Mouse (Mus musculus) mesoderm, embryonic 11.5 days (tissue): Measurements from ENCODE around the gene Grhl1.
"Not testable (repeated sequence)": the region's sequence is repeated elsewhere in the genome, so short reads cannot be mapped to it uniquely, and the experiment has no call there.

ENCODE experiments used
- DNase-seq: peaks from one replicate; pipeline ENCODE4 v3.0.0-alpha.2; 2012; ENCODE audit warnings: low read depth, low spot score

The Grhl1 gene

DNA sequence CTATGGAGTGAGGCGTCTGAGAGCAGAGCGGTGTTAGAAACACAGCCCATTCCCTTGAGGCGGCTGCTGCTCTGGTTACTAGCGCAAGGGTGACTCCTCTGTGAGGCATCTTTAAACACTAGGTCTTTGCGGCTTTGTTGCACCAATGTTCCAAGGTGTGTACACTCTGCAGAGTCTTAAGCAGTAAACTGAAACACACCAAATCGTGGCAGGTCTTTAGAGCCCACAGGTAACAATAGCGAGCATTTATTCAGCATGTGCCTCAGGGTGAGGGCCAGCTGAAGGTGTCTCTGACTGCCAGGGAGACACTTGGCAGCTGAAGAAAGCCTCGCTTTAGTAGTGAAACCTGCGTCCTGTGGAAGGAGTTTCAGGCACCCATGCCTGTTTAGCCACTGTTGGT, 20.0 kb downstream of the Grhl1 start:
- DNase-seq = no peak

DNA sequence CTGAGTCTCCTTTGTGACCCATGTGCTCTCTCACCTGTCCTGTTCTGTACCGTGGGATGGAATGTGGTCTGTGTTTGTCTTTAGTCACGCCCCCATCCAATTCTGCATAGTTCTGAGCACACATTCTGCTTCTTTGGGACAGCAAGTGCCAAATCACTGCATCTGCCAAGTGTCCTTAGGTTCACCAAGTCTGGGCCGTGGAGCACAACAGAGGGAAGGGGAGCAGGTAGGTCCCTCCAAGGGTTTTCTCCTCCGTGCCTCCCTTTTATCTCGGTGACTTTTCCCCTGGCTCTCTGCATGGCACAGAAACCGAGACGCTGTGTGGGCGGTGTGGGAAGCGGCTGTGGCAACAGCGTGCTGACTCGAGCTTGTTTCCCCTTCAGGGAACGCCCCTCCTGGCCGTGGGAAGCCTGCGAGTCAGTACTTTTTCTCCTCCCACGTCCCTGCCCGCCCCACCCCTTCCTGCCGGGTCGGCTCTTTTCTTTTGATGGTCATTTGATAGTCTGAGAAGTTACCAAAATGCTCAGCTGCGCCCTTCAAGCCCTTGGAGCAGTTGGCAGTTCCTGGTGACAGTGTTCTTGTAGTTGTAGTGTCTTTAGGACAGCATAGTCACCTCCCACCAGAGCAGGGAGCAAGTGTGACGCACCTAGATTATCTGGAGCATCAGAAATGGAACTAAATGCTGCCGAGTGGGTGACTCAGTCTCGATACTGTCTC, 21.0 kb downstream of the Grhl1 start:
- peak; percentile 39 for DNase-seq

DNA sequence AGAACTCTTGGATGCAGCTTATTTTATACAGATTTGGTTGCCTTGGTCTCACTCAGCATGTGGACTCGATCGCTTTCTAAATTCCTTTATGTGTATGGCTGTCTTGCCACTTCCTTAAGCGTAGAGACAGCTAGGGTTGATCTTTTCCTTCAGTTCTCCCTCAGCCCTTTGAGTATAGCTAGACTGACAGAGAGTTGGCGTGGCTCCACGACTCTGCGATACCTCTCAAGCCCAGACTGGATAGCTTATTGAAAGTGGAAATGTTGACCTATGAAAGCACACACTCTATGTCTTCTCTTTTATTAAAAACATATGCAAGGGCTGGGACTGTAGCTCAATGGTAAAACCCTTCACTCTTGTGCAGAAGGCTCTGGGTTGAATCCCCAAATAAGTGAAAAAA, 25.3 kb downstream of the Grhl1 start:
- DNase-seq = no peak

DNA sequence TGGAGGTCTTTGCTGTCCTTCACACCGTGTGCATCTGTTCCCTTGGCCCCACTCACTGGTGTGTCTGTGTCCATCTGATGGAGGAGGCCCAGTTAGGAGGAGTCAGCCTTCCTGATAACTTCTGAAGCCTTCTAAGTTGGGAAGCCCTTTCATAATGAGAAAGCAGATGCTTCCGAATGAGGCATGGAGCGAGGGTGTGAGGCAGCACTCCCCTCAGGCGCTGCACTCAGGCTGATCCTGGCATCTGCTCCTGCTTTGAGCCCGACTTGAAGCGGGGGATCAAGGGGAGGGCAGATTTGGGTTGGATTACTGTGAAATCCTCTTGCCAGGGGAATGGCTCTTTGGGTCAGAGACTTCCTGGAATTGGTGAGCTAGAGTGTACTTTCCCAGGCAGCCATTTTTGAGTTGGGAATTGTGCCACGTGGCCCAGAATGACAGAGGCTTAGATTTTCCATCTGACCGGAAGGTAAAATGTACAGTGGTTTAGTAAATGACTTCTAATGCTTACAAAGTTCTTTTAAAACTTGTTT, 27.3 kb downstream of the Grhl1 start:
- no peak for DNase-seq

DNA sequence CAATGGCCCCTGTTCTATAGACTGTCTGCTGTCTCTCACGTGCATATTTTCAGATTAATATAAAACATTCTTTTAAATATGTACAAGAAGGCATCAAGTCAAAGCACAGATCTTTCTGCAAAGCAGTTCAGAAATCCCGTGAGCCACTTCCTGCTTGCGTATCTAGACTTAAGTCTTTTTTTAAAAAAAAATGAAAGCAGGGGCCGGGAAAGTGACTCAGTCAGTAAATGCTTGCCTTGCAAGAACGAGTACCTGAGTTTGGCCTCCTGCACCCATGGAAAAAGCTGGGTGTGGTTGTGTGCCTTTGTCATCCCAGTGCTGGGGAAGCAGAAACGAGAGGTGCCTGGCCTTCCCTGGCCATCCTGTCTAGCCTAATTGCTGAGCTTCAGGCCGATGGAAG, 28.0 kb downstream of the Grhl1 start:
- DNase-seq = no peak

DNA sequence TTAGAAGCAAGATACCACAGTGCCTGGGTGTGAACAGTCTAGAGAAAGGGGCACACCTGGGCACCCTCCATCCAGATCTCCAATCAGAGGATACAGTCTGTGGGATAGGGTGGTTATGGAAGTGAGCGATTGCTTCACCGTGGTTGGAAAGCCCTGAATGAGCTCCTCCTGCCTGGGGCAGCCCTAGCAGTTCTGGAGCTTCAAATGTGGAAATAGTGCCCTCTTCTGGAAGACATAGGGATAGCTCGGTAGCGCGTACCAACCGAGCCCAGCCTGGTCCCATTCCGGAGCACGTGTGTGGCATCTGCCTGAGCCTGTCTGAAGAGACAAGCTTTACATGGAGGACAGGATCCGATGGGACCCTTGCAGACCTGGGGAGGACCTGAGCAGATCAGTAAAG, 28.7 kb downstream of the Grhl1 start:
- peak; percentile 86 for DNase-seq

DNA sequence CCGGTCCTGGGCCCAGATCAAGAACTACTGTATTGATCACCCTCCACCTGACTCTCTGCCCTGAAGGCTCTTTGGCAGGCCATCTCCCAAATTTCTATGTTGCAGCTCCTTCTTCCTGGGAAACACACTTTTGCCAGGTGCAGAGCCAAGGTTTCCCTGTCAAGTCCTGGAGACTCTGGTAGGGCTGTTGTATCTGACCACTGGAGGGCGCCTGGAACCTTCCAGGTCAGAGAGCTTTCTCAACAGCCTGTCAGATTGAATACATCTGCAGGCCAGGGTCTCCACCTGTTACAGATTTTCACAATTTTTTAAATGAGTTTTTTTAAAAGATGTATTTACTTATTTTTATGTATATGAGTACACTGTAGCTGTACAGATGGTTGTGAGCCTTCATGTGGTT, 31.2 kb downstream of the Grhl1 start:
- DNase-seq = peak; percentile 64

DNA sequence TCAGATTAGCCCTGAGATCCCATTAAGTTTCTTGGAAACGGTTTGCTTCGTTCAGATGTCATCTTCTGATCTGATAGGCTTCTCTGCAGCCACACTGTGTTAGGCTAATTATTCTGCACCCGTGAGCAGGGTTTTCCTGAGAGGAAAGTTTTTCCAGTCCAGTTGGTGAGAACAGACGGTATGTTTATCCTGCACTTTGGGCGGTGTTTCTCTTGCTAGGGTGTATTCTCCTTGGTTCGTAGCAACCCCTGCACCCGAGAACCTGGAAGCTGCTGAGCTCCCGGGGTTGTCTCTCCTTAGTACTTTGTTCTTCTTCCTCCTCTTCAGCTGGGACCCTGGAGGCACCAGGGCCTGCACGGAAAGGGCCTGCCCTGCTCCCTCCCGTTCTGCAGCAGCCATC, 34.1 kb downstream of the Grhl1 start:
- no peak for DNase-seq

DNA sequence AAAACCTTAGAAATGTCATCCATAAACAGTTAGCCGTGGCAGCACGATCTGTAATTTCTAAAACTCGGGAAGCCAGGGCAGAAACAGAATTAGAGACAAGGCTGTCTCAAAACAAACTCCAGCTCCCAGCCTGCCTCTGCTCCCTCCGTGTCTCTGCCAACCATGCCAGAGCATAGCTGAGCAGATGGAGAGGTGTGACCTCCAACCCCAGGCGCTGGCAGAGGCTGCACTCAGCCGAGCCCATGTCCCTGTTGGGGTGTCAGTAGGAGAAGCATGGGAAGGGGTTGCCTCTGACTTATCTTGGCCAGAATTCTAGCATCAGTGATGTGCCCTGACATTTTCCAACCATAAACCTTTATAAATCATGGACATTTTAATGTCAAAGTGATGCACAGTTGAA, 40.5 kb downstream of the Grhl1 start:
- no peak for DNase-seq

DNA sequence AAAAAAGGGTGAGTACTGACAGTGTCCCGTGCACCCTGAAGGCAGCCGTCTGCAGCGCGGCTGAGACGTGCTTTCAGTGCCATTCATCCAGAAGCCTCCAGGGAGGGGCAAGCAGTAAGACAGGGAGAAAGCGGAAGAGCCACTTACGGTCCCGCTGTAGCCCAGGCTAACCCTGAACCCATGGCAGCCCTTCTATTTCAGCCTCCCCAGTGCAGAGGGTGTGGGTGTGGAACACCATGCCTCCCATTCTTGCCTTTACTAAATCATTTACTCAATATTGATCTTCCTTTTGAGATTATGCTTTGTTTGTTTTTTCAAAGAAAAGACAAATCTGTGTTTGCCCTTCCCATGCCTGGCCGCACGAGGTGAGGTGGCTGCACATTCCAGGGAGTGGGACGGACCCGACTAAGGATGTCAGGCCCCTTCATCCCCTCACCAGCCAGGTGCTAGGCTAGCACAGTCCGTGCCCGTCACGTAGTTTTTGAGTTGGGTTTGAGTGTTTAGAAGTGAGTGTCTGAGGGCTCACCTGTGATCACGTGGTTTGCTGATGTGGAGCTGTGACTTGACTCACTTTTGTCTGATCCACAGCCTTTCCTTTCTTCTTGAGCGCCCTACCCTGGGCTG, 42.5 kb downstream of the Grhl1 start:
- DNase-seq = no peak

DNA sequence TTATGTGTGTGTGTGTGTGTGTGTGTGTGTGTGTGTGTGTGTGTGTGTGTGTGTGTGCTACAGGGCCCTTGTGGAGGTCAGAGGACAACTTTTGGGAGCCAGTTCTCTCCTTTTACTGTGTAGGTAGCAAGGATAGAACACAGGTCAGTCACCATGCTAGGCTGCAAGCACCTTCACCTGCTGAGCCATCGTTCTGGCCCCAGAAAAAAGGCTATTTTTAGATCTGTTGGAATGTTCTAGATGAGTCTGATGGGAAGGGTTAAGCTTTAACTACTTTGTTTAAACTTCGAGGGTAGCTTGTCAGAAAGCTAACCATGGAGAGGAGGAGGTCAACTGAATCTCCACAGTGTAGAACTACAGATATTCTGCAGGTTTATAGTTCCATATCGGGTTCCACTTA, 43.1 kb downstream of the Grhl1 start:
- no peak for DNase-seq

DNA sequence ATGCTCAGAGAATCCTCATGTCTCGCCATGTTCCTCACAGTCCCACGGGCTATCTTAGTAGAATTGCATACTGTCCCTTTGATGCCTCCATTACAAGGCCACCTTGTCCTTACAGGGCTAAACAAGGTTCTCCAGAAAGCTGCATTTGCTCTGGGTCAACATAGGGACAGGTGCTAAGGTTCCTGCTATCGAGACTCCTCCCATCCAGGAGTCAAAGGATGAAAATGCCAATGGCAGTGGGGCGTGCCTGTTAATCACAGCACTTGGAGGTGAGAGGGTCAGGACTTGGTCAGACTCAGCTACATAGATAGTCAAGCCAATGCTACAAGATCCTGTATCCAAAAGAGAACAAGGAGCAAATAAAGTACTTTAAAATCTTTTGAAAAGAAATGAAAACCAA, 47.4 kb downstream of the Grhl1 start:
- no peak for DNase-seq

DNA sequence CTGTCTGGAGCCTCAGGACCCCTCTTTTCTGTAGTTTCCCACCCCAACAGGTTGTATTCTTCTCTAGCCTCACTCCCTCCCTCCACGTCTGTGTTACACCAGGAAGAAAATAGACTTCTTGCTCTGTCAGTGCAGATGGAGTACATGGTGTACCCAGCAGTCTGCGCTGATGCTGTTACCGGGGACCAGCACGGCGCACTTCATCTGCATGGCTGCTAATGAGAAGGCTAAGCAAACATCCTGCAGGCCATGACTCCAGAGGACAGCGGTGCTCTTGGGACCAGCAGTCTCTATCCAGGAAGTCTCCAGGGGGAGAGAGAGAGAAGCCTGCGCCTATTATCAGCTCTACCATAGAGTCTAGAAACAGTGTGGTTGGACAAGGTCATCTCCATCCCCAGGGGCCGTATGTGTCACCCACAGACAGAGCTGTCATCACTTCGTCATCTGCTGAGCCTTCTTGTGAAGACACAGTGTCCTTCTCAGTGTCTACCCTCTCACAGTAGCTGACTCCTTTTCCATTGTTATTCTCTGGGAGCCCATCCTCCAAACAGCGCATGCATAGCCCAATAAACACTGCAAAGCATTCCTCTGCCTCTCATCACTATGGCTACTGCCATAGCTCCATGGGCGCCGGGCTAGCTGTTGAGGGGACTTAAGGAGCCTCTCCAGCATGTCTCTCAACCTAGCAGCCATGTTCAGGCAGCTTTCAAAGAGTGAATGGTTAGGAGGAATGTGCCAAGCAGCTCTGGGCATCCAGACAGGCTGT, 51.6 kb downstream of the Grhl1 start:
- DNase-seq = peak; percentile 44

DNA sequence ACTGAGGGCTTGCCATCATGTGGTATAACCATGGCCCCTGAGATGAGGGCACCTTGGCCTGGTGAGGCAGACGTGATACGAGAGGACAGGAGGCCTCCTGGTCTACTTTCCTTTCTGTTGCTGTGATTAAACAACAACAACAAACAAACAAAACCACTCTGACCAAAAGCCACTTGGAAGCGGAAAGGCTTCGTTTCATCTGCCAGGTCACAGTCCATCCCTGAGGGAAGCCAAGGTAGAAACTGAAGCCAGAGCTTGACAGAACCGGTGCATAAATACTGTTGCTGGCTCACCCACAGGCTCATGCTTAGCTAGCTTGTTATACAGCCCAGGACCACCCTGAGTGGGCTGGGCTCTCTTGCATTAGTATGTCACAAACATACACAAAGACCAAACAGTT, 54.3 kb downstream of the Grhl1 start:
- DNase-seq = no peak

DNA sequence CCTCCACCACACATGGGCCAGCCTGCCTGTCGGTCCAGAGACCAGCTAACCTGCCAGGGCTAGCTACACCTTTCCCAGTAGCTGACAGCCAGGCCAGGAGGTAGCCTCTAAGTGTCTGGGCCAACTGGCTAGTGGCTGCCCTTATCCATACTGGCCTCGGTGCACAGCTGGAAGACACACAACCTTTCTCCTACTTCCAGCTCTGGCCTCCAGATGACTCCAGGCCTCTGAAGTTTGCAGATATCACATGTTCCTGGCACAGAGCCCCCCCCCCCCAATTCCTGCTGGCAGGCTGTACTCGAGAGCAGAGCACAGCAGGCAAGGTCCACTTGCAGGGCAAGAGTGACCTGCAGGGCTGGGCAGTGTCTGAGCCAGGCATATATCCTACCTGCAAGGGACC, 55.1 kb downstream of the Grhl1 start:
- DNase-seq = no peak

DNA sequence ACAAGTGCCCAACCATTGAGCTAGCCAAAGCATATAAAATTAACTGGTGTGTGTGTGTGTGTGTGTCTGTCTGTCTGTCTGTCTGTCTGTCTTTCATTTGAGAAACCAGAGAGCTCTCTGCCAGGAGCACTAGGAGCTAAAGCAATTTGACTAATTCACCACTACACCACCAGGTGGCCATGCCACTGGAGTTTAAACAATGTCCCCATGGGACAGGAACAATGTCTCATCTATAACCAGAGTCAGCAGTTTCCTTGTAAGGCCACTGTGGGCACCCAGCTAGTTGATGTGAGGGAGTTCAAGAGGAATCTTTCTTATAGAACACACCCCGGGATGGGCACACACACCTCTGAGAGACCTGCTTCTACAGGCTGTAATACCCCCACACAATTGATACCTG, 58.1 kb downstream of the Grhl1 start:
- DNase-seq = peak; percentile 33

DNA sequence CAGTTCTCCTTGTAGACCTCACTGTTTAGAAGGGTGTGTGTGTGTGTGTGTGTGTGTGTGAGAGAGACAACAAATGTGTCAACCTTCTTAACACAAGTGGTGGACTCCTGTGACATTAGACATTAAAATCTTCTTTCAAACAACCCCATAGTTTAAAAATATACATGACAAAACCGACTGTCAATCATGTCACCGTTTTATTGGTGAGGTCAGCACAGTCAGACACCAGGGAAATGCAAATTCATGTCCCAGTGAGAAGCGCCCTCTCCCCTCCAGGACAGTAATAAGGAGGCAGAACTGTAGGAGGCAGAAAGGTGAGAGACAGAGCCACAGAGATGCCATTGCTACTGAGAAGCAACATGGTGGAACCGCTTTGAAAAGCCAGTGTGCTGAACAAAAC, 60.3 kb downstream of the Grhl1 start:
- DNase-seq = no peak

DNA sequence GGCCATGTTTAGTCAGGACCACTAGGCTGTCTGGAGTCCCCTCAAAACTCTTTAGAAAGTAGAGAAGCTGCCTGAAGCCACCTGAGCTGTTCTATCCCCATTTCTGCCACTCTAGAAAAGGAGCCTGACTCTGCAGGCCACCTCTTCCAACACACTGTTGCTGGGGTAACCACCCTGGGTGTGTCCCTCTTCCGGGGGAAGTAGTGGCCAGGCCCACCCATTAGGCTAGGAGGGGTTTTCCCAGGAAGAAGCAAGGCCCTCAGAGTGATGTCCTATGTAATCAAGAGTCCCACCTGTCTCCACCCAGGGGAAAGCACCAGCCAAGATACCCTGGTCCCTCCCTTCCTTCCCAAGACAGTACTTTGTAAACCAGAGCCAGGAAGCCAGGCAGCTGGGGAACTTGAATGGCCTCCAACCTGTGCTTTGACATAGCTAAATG, 61.7 kb downstream of the Grhl1 start:
- no peak for DNase-seq

DNA sequence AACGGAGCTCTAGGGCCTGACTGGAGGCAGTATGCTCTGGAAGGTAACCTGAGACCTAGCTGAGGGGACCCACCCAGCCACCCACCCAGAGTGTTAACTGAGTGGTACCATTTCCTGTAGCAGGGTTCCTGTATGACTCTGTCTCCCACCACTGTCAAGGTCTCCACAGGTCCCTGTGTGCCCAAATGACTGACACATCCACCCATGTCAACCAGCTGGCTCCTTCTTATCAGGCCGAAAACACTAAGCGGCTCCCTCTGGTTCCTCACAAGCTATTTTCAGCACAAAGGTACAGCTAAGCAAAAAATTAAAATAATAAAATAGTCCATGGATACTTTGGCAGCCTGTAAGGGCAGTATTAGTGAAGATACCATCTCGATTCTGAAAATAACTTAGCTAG, 62.1 kb downstream of the Grhl1 start:
- DNase-seq = no peak

DNA sequence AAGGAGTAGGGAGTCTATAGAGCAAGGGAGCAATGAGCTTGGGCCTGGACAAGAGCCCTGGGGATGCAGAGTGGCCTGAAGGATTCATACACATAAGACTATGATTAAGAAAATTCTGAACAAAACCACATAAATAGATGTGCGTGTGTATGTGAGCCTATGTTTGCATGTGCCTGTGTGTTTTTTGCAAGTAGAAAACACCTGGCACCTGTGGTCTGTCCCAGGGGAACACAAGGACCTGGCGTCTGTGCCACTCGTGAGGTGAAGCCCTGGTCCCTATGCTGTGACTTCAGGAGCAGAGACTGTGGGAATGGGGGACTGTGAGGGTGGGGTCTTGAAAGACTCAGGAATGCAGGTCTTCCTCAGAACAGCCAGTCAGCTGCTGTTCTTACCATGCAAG, 62.6 kb downstream of the Grhl1 start:
- no peak for DNase-seq

DNA sequence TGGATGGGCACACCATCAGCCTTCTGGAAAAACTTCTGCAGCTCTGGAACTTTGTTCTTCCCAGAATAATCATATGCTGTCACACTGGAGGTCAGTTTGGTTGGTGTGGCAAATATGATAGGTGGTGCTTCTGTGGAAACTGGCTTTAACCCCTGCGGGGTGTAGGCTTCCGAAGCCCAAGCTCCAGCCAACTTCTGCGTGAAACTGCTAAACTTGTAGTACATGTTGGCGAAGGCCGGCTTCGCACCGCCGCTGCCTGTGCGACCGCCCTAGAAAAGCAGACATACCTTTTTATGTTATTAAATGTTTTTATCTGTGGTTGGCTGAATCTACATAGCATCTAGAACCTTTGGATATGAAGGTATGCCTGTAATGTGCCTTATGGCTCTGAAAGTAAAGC, 66.7 kb downstream of the Grhl1 start:
- not testable (repeated sequence) for DNase-seq

DNA sequence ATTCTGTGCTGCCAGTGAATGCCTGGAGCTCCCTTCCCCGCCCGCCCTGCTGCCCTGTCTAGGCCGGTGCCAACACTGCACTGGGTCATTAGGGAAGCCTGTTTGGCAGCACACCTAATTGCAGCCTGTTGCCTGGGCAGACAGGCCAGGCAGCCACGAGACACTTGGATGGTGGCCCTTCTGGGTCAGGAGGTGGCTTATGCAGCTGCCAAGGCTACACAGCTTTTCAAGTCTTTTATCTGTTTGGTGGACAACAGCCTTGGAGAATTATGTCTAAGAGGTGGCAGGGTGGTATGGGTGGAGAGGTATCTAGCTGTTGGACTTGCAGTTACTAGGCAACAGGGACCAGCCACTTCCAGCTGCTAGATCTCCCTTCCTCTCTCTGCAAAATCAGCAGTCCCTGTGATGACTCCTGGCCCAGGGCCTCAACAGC, 70.3 kb downstream of the Grhl1 start:
- no peak for DNase-seq

DNA sequence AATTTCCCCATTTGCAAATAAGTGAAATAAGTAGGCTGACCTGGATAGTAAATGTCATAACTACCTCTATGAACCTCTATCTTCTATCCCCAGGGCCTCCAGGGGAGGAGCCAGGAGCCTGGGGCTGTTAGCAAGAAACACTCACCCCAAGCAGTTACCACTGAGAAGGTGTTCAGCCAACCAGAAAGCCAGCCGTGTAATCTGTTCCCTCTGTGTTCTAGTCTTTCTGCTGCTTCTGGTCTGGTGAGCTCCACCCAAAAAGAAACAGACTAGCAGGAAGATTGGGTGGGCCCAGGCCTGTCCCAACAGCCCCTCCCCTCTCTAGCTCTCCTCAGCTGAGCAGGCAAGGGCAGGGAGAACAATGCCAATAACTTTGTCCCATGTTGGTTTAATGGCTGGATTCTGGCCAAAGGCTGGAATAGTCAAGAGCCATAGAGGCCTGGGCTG, 72.1 kb downstream of the Grhl1 start:
- no peak for DNase-seq
